Mouse (Mus musculus) lung, postnatal 36 days (tissue): ENCODE data around the gene Park7.
A peak's percentile ranks its signal among the peaks of the same experiment; 100 is the strongest.
"Not testable (repeated sequence)": the region's sequence is repeated elsewhere in the genome, so short reads cannot be mapped to it uniquely, and the experiment has no call there.

Experiments
- DNase-seq: peaks from one replicate; pipeline ENCODE4 v3.0.0; 2022; ENCODE audit warnings: mixed read lengths

Park7 gene

DNA sequence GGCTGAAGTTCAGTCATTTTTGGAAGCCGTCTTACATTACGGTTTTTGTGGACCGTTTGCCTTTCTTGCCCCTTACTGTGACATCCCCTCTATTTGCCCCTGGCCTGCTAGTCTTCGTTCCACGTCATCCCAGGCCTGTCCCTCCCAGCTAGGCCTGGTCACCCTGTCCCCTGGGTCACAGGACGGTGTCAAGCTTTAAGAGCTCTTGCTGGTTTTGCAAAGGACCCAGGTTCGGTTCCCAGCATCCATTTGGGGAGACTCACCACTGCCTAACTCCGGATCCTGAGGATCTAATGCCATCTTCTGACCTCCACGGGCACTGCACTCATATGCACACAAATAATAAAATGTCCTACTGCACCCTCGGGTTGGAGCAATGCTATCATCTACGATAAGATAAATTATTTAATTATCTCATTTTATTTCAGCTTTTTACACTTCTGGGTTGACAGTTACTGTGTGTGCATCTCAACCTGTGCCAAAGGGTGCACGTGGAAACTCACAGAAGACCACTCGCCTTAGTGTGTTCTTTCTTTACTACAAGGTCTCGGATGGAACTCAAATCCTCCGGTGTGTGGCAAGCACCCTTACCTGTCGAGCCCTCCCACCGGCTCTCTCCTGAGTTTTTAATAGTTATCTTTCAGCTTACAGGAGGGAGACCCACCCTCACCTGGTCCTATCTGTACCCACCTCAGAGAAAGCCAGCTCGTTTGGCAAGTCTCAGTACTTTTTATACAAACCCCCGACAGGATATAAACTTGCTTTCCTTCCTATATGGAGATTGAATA lies 3.9 kb downstream of the Park7 start:
- no peak for DNase-seq

DNA sequence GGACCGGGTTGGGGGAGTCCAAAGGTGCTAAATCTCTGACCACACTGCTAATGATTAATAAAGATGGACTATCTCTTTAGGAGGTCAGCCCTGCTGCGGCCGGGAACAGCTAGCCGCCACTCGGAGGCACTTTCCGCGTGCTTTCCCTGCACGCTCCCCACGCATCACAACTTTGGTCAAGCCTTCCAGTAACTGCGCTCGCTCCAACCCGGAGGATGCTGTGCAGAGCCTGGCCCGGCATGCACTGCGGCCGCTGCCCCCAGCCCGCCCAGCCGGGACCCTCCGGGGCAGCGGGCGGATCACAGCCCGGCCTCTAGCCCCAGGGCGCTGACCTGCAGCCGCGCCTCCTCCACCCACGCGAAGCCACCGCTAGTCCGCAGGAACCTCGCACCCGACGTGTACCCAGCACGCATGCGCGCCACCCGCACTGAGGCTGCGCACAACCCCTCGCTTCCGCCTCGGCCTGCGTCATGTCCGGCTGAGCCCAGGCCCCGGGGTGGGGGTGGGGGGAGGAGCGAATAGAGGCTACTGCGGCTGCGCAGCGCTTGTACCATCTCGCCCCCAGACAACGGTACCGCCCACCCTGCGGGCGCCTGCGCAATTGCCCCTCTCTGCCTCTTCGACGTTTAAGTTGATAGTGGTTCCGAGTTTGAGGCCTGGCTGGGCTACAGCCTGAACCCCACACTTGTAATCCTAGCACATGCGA lies 4.6 kb downstream of the Park7 start:
- peak; percentile 98 for DNase-seq

GRCm38 (mm10) chr4:150908512-150908911 lies 5.7 kb downstream of the Park7 start:
- peak; percentile 32 for DNase-seq

GRCm38 (mm10) chr4:150907099-150907498 lies 7.1 kb downstream of the Park7 start:
- no peak for DNase-seq

GRCm38 (mm10) chr4:150903091-150903742 lies 11.0 kb downstream of the Park7 start:
- DNase-seq: no peak

DNA sequence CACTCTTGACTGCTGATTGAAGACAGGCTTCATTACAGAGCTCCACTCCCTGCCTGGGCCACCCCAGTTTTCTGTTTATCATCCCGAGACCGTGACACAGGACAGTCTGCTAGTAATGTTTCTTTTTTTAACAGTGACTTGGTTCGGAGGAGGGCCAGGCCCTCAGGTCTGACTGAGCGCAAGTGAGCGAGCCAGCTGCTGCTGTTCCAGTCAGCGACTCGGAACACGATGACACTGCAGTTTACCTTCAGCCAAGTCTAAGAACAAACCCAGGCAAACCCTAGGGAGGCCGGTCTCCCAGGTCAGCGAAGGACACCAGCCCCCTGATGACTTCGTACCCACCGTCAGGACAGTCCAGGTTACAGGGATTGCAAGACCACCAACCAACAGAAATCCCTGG lies 12.2 kb downstream of the Park7 start:
- no peak for DNase-seq

DNA sequence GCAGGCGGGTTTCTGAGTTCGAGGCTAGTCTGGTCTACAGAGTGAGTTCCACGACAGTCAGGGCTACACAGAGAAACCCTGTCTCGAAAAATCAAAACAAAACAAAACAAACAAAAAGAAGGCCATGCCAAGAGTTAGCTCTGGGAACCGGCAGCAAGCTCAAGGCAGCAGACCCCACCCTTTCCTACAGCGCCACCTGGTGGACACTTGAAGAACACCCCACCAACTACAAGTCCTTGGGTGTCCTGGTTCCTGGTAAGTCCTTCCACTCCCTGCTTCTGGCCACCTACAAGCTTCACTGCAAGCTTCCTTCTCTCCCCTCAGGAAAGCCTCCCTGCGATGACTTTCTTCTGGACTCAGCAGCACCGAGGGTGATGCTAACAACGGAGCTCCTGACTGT lies 12.6 kb downstream of the Park7 start:
- DNase-seq: peak; percentile 80

DNA sequence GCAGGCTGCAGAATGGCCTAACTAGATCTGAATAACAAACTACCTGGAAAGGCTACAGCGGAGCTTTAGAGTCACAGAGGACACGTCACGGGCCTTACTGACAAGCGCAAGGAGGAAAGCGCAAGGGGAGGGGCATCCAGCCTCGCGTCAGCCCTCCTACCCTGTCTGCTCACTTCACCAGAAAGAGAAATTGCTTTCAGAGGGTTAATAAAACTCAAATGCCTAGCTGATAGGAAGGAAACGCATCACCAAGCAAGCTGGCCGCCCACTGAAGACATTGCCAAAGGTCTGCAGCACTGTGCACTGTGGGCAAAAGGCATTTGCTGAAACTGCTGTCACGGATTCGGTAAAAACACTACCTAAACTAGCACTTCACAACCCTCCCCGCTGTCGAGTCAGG lies 13.8 kb downstream of the Park7 start:
- DNase-seq: no peak

DNA sequence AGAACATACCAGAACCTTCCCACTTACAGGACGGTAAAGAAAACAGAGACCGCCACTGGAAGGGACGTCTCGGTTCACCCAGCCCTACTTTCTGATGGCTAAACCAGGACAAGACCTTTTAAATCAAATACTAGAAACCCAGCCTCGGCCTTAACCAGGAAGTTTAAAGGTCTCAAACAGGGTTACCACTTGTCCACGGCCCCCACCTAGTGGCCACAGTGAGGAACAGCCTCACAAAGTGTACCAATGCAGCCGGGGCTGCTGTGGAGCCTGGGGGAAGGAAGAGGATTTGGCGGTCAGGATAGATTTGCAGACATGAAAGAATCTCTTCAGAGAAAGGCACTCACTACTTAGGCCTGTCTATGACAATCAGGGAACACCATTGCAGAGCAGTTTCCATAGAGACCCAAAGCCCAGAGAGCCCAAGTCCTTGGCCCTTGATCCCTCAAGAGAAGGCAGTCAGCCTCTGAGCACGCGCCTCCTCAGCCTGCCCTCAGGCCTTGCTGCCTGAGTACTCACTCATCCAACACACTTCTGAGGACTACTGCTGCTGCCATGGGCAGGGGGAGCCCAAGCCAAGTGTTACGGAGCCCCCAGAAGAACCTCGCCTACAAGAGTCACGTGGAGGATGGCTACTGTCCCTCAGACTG lies 15.4 kb downstream of the Park7 start:
- peak; percentile 83 for DNase-seq

DNA sequence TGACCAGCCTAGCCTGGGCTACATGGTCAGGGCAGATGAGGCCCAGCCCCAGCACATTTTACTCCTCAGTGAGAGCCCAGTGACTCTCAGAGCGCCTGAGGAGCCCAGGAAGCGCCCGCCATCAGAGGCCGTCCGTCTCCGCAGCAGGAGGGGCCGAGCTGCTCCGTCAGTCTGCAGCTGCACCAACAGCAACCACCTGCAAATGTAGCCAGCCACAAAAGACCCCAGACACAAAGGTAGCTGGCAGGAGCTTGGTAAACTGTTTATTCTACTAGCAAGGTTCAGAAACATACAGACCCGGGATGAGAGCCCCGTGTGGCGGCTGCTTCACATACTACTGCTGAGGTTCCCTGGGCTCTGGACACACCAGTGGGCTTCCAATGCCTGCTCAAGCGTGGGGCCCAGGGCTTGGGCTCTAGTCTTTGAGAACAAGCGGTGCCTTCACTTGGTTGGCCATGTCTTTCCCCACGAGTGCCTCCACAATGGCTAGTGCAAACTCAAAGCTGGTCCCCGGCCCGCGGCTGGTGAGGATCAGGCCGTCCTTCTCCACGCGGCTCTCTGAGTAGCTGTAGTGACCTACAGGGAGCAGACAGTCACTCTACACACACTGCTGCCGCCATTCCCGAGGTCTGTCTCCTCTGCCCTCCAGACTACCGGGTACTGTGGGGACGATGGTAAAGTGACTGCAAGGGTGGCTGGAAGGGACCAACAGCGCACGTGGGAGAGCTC lies 17.2 kb downstream of the Park7 start:
- DNase-seq: no peak

- no peak for DNase-seq
Measured at GRCm38 (mm10) chr4:150894718-150895501, 19.3 kb downstream of the Park7 start.

DNA sequence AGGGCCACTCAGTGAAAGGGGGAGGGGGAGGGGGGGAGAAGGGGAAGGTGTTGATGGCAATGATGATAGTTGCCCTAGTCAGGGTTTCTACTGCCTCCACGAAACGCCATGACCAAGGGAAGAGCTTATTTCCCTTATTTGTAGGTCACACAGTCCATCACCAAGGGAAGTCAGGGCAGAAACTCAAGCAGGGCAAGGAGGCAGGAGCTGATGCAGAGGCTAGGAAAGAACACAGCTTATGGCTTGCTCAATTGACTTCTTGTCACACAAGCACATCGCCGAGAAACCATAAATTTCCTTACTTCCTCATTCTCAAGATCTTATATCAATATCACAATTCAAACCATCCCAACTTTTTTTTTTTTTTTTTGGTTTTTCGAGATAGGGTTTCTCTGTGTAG lies 22.9 kb downstream of the Park7 start:
- no peak for DNase-seq

DNA sequence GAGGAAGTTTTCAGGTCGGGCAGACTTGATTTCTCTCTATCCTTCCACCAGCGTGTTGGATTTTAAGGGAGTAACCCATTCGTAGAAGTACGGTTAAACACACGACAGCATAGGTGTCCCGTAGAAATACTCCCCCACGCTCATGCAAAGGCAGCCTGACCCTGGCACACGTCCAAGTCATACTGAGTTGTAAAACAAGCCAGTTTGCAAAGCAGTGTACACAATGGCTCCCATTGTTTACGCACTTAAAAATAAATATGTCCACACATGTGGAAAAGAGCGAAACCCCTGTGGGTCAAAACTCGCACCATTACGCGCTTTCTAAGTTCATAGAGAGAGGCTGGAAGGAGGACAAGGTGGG lies 24.3 kb downstream of the Park7 start:
- peak; percentile 59 for DNase-seq

GRCm38 (mm10) chr4:150889273-150889954 lies 24.8 kb downstream of the Park7 start:
- no peak for DNase-seq

DNA sequence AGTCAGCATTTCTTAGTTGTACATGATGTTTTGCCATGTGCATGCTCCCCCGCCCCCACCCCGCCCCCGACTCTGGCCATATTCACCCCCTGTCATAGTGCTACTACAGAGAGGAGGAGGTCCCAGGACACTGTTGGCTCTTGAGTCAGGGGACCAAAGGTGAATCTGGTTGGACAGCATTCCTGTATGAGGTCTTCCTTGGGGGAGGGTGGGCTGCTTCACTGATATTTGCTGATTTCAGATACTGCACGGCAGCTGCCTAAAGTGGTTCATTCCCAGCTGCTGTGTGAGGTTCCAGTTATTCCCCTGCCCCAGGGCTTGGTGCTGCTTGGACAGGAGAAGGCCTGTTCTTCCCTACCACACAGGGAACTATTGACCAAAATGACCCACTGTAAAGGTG lies 25.7 kb downstream of the Park7 start:
- no peak for DNase-seq

DNA sequence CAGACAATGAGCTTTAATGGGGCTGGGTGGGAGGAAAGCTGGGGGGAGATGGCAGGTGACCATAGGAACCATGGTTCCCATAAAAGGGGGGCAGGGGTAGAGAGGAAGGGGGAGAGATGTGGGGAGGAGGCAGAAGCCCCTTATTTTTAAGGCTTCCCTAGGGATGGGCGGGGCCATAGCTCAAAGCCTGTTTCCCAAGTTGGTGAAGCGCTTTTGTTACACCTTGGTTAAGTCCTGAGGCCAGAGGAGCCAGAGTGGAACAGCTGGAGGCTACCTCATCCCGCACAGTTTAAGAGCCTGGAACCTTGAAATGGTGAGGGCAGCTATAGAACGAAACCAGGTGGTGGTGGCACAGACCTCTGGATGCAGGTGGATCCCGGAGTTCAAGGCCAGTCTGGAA lies 26.3 kb downstream of the Park7 start:
- no peak for DNase-seq

GRCm38 (mm10) chr4:150882632-150883031 lies 31.6 kb downstream of the Park7 start:
- DNase-seq: no peak

GRCm38 (mm10) chr4:150880364-150880763 lies 33.9 kb downstream of the Park7 start:
- no peak for DNase-seq

GRCm38 (mm10) chr4:150879631-150880030 lies 34.6 kb downstream of the Park7 start:
- DNase-seq: no peak

DNA sequence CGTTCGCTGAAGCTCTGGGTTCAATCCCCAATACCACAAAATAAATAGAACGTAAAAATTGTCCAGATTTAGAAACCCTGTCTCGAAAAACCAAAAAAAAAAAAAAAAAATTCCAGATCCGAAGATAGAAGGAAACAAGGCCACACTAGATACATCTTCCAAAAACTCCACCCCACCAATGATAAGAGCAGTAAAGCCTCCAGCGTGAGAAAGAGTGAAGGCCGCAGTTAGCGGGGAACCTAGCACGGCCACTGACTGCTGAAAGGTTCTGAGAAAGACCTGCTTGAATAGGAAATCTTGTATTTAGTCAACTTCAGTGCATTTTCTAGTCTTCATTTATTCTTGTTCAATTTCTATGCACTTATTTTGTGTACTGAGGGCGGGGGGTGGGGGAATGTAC lies 38.8 kb downstream of the Park7 start:
- no peak for DNase-seq

DNA sequence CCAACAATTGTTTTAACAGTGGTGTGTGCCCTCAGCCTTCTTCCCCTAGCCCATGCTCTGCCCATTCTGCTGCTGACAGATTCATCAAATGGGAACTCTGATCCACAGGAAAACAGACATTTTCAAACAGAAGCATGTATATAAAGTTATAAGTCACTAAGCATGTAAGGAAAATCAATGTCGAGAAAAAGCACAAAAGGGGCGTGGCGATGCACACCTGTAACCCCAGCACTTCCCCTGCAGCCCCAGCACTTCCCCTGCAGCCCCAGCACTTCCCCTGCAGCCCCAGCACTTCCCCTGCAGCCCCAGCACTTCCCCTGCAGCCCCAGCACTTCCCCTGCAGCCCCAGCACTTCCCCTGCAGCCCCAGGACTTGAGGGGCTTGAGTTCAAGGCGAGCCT lies 39.8 kb downstream of the Park7 start:
- DNase-seq: not testable (repeated sequence)
